Mouse (Mus musculus) embryo, embryonic 10 days (tissue): ENCODE results near the gene Oxnad1.
A peak's percentile ranks its signal among the peaks of the same experiment; 100 is the strongest.
"Not testable (repeated sequence)": the region's sequence is repeated elsewhere in the genome, so short reads cannot be mapped to it uniquely, and the experiment has no call there.

ENCODE experiments used
- DNase-seq: peaks from one replicate; pipeline ENCODE4 v3.0.0-alpha.2; 2015; ENCODE audit warnings: low spot score

Gene Oxnad1

DNA sequence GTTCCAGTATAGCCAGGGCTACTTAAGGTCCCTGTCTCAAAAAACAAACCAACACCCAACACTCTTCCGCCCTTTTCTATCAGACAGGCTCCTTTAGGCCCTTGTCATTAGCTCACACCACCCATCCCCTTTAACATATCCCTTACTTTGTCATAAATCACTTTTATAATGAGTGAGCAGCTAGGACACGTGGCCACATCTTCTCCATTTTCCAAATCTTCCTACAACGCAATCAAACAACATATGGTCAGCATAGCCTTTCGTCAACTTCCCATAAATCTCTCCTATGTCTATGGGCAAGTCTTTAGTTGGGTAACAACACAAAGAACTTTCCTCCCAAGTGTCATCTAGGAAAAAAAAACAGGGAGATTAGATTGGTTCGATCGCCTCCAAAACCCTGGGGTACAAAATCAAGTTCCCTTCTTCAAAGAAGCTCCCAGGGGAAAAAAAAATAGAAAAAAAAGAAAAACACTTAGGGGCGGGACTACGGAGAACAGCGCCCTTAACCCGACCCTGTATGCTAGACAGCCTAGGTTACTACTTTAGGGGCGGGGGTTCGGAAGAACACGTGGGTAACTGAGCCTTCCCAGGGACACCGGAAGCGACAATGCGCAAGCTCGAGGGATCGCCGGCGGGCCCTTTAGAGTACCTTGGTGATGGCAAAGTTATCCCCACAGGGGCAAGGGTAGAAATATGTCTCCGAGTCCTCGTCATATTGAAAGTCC lies at the start of gene Oxnad1:
Gene Oxnad1, plus strand, starts transcription at position 614 of the 725 bp plus-strand sequence.
- DNase-seq = peak; percentile 91

GRCm38 (mm10) chr14:32036482-32036881 lies 48.7 kb upstream of the Oxnad1 start:
- DNase-seq = no peak

DNA sequence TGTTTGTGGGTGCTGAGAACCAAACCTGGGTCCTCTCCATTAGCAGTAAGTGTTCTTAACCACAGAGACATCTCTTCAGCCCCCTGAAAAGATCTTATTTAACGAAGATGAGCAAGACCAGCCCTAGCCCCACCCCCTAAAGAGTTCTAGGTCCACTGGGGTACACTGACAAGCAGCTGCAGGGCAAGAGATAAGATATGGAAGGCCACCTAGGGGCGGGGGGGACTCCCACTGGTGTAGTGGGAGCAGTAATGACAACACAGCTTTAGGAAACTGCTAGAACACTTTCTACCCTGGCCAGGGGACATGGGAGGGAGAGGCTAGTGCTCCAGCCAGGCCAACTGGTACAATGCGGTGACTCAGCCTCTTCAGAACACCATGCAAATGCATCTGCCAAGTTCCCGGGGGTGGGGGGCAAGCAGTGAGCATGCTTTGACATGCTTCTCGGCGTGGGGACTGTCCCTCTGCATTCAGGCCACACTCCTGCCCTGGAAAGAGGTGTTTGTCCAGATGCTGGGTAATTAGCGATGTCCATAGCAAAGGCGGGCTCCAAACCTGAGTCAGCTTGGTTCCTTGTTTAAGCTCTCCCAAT lies 47.4 kb upstream of the Oxnad1 start:
- no peak for DNase-seq

- DNase-seq = no peak
These were observed 43.1 kb upstream of the Oxnad1 start for GRCm38 (mm10) chr14:32042108-32042507.

GRCm38 (mm10) chr14:32046357-32046756 lies 38.8 kb upstream of the Oxnad1 start:
- DNase-seq = no peak

DNA sequence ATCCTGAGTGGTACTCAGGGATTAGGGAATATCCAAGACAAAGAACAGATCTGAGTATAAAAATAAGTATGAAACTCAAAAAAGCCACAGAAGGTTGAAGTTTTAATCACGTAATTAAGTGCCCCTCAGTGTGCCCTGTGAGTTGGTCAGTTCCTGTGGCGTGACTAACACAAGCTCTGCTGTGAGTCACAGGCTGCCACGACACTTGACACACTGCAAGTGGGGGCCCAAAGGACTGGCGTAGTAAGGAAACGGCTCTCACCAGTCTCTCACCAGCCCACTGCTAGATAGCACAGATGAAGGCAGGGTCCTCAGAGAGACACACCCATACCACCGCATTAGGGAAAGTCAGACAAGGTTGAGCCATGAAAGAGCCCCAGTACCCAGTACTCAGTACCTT lies 35.0 kb upstream of the Oxnad1 start:
- DNase-seq = no peak

DNA sequence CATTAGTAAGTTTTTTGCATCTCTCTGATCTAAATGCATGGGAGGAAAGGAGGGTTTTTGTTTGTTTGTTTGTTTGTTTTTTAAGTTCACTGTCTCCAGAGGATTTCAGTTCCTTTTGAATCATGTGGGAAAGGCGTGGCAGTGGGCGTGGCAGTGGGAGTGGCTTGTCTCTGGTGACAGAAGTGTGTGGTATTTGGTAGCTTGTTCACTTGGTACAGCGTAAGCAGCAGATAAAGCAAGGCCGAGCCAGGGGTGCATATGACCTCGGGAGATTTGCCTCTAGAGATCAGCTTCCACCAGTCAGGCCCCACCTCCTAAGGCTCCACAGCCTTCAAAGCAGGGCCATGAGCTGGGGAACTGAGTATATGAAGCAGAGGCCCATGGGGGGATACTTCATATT lies 31.3 kb upstream of the Oxnad1 start:
- DNase-seq = no peak

GRCm38 (mm10) chr14:32054788-32055187 lies 30.4 kb upstream of the Oxnad1 start:
- DNase-seq = no peak

DNA sequence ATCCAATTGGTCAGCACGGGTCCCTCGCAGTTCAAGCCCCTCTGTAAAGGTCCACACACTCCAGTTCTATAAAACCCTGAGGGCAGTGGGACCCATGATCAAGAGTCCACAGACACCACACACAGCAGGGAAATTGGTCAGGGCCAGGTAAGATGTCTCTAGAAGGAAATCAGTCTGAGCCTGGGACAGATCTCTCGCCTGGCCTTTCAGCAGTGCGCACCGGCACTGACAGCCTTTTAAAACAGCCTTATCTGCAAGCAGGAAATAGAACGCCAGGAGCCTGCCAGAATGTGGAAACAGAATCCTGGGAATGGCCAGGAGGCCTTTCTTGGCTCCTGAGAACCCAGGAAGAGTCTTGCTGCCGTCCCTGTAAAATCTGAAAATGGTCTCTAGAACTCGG lies 29.4 kb upstream of the Oxnad1 start:
- DNase-seq = no peak

GRCm38 (mm10) chr14:32056675-32057074 lies 28.5 kb upstream of the Oxnad1 start:
- no peak for DNase-seq

DNA sequence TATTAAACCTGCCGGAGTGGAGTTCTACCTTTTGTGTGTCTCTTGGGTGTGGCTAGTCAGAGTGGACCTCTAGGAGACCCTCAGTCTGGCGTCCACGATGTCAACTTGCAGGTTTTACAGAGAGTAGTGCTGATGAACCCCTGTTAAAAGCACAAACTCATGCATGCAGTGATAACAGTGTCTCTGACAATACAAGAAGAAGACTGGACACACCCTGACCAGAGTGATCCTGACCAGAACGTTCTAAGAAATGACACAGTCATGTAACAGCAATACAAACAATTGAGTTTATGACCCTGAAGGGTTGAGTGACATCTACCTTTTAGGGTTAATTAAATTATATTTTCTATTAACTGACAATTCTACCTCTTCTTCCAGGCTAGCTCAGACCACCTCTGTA lies 27.5 kb upstream of the Oxnad1 start:
- no peak for DNase-seq

GRCm38 (mm10) chr14:32061398-32061797 lies 23.8 kb upstream of the Oxnad1 start:
- DNase-seq = no peak

DNA sequence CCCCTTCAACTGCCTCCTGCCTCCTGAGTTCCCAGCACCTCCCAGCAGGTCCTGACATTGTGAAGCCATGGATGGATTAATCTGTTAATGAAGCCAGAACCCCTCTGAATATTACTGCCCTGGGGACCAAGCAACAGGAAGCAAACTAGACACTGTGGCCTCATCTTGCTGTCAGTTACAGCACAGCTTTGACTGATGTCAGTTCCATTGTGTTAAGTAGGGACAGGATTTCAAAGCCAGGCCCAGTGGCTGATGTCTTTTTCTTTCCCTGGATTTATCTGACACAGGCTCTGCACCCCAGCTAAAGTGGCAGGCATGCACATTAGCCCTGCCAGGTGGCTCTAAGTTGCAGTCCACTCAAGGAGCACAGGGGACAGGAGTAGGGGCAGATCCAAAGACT lies 12.4 kb upstream of the Oxnad1 start:
- DNase-seq = no peak

DNA sequence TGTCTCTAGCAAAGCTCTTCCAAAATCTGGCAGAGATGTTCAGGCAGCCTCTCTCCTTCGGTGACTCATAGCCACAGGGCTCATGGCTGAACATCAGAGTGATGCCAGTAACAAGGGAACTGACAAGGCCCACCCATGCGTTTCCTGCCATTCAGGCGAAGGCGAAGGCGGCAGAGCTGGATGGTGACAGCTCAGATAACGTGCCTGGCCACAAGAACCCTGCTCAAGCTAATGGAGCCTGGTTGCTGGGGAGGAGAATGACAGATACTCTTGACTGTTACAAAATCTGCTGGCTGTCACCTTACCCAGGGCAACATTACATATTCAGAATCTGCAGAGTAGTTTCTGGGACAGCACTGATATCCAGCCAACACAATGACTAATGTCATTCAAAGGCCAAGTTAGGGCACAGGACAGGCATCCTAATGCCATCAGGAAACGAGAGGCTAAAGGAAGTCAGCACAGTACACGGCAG lies 11.9 kb upstream of the Oxnad1 start:
- DNase-seq = no peak

GRCm38 (mm10) chr14:32073901-32074300 lies 11.3 kb upstream of the Oxnad1 start:
- no peak for DNase-seq

- DNase-seq = peak; percentile 71
These were observed 8.1 kb upstream of the Oxnad1 start for GRCm38 (mm10) chr14:32076896-32077575.

DNA sequence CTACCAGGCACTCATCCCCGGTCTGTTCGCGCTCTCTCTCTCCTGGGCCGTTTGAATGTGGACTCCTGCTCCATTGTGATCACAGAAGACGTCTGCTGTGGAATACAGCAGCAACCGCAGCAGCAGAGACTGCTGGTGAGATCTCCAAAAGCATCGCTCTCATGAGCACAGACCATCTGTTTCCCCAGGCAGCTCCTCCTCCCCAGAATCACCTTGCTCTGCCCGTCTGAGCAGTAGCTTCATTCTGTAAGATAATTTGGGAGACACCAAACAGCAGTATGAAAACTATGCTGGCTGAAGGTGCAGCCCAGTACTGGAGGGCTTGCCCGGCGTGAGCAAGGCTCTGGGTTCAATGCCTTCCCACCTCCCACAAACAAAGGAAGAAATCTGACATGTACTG lies 4.1 kb upstream of the Oxnad1 start:
- DNase-seq = no peak

- DNase-seq = no peak
These were observed 2.3 kb upstream of the Oxnad1 start for GRCm38 (mm10) chr14:32082891-32083290.

GRCm38 (mm10) chr14:32083466-32083865 lies 1.7 kb upstream of the Oxnad1 start:
- no peak for DNase-seq

GRCm38 (mm10) chr14:32085486-32086201 lies 470 bp downstream of the Oxnad1 start, which contains the start of gene Dph3:
Gene Dph3 (minus strand): TSS chr14:32085729.
- peak; percentile 99 for DNase-seq

GRCm38 (mm10) chr14:32086226-32086625 lies 1.1 kb downstream of the Oxnad1 start:
- DNase-seq = no peak

- not testable (repeated sequence) for DNase-seq
These were observed 2.5 kb downstream of the Oxnad1 start for GRCm38 (mm10) chr14:32087584-32088248.
